Mouse (Mus musculus): ENCODE results near the gene Ift88. TPM values are rescaled to one million over a fixed set of nuclear protein-coding genes. Genes with fewer than 3 reads are reported as not detected.
"Not testable (repeated sequence)": the region's sequence is repeated elsewhere in the genome, so short reads cannot be mapped to it uniquely, and the experiment has no call there.

The Ift88 gene
- polyA plus RNA-seq, 3 experiments from 2014 or later: 2.0 to 4.1 (median 3.8) TPM

- no peak for ATAC-seq
Observed at GRCm38 (mm10) chr14:57459883-57460282, 36.0 kb downstream of the Ift88 start.

DNA sequence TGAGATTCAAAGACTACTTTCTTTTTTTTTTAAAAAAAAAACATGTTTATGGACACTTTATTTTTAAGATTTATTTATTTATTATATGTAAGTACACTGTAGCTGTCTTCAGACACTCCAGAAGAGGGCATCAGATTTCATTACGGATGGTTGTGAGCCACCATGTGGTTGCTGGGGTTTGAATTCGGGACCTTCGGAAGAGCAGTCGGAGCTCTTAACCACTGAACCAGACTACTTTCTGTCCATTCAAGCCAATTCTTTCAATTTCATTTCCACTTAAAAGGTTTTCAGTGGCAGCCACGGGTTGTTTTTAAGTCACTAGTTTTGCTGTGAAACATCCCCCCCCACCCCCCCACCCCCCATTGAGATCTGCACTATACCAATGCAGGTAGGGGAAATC is 36.5 kb downstream of the Ift88 start:
- ATAC-seq: not testable (repeated sequence)

- ATAC-seq: no peak
Observed at GRCm38 (mm10) chr14:57462871-57463270, 39.0 kb downstream of the Ift88 start.

DNA sequence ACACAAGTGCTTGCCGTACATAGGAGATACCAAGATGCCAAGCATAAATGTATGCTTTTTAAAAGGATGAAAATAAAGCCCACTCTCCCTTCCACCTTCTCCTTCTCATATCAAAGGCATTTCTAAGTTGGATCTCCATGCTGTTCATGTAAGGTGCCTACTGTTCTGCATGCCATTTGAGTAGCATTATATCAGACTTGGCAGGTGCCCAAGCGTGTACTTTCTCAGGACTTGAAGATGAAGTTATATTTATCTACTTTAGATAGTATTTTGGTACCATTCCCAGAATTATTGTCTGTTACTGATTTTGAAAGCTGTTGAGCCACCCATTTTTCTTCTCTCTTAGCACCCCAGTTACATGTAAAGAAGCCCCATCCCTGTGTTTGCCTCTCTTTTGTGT is 51.2 kb downstream of the Ift88 start:
- no peak for ATAC-seq

GRCm38 (mm10) chr14:57482262-57482661 is 58.4 kb downstream of the Ift88 start:
- no peak for ATAC-seq

- ATAC-seq: no peak
Observed at GRCm38 (mm10) chr14:57484183-57484582, 60.3 kb downstream of the Ift88 start.

GRCm38 (mm10) chr14:57489696-57490095 is 65.8 kb downstream of the Ift88 start:
- no peak for ATAC-seq

GRCm38 (mm10) chr14:57493840-57494239 is 70.0 kb downstream of the Ift88 start:
- no peak for ATAC-seq

DNA sequence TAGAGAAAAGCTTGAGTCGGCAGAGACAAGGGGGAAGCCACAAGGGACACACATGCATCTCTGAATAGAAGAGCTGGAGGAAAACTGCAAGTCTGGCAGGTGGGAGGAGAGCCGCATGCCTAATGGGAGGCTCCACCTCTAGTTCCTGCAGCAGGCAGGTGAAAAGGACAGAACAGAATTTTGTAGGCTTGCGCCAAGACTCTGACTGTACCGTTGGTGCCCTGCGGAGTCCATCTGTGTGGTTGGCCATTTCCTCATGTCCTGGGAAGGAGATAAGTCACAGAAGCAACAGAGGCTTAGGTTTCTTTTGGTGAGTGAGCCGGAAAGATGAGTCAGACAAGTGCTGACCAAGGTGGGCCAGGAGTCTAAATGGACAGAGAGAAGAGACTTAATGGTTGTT is 79.9 kb downstream of the Ift88 start:
- ATAC-seq: no peak

DNA sequence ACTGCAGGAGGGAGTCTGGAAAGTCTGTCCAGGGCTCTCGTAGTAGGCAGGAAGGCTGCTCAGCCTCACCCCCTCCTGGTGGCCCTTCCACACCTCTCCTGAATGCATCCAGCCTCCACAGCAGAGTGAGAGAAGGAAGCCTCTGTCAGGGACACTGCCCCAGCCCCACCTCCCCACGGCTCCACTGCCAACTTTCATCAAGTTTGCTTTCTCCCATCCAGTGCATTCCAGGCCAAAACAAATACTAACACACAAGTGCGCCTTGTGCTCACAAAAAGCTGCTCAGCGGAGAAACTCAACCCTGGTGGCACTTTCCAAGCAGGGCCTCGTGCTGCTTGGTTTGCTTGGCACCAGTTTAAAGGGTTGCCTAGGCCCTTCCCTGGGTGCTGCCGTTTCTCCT is 85.7 kb downstream of the Ift88 start:
- no peak for ATAC-seq

GRCm38 (mm10) chr14:57515156-57515762 is 91.4 kb downstream of the Ift88 start:
- ATAC-seq: no peak

GRCm38 (mm10) chr14:57517001-57517400 is 93.1 kb downstream of the Ift88 start:
- ATAC-seq: no peak

GRCm38 (mm10) chr14:57523762-57524161 is 99.9 kb downstream of the Ift88 start:
- no peak for ATAC-seq

GRCm38 (mm10) chr14:57524671-57525387 is 101.0 kb downstream of the Ift88 start, which contains the start of gene Il17d:
Gene Il17d (plus strand): TSS chr14:57524777.
- peak; percentile 33 for ATAC-seq

DNA sequence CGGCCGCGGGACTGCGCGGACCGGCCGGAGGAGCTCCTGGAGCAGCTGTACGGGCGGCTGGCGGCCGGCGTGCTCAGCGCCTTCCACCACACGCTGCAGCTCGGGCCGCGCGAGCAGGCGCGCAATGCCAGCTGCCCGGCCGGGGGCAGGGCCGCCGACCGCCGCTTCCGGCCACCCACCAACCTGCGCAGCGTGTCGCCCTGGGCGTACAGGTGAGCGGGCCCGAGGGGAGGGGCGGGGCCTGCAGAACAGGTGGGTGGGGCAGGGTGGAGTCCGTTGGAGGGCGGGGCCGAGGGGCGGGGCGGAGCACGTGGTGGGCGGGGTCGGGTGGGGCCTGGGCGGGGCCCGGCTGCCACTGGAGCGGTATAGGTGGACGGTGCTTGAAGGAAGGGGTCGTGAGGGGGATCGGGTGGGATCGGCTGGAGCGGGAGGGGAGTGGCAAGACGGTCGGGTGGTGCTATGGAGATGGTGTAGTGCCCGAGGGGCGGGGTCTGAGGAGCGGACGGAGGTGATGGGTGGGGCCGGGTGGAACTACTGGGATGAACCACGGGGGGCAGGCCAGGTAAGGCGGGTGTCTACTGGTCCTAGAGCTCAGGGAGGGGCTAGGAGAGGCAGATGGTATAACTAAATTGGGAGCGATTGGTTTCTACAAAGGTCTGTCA is 101.7 kb downstream of the Ift88 start:
- peak; percentile 59 for ATAC-seq

DNA sequence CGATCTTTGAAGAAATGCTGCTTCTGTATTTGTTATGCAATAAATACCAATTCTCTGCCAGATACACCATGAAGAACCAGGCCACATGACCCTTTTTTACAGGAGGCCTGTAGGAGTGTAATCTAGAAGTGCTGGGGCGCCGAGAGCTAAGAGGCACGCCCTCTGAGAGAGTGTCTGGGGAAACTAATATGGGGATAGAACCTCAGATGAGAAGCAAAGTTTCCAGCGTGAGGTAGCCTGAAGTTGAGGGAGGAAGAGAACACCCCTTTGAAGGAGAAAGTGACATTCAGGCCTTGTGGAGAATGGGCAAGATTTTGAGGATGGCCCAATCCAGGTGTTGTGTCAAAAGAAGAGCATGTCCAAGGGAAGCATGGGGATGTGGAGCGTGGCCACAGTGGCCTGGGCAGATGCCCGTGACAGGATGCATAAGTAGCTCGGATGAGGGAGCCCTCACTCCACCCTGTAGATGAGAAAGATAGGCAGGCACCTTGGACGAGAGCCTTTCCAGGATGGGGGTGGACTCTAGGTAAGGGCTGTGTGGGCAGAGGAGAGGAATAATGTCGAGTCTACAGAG is 102.3 kb downstream of the Ift88 start:
- ATAC-seq: no peak

- ATAC-seq: no peak
Observed at GRCm38 (mm10) chr14:57527122-57527521, 103.3 kb downstream of the Ift88 start.

GRCm38 (mm10) chr14:57527598-57527997 is 103.7 kb downstream of the Ift88 start:
- no peak for ATAC-seq

DNA sequence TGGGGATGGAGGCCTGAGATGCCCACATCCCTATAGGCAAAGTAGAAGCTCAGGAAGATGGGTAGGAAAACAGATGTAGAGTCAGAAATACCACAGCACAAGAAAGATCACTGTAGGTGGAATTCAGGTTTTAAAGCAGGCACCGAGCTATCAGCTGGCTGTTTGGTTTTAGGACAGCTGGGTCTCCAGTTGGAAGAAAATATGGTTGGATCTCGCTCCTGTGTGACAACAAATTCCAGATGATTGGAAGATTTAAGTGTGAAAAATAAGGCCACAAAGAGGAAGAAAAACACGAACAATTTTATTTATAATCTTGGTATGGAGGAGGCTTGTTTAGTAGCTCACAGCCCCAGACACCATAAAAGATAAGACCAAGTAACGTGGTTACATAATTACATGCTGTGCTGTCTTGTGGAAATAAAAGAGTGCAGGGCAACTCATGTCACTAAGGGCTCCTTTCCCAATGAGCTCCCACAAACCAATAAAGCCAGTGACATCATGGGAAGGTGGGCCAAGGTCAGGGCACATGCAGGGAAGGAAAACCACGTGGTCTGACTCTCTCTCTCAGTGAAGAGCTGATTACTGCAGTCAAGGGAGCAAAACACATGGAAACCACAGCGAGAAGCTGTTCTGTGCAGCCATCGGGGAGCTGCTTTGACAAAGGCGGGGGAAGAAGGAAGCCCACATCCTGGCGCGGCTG is 105.4 kb downstream of the Ift88 start:
- no peak for ATAC-seq

DNA sequence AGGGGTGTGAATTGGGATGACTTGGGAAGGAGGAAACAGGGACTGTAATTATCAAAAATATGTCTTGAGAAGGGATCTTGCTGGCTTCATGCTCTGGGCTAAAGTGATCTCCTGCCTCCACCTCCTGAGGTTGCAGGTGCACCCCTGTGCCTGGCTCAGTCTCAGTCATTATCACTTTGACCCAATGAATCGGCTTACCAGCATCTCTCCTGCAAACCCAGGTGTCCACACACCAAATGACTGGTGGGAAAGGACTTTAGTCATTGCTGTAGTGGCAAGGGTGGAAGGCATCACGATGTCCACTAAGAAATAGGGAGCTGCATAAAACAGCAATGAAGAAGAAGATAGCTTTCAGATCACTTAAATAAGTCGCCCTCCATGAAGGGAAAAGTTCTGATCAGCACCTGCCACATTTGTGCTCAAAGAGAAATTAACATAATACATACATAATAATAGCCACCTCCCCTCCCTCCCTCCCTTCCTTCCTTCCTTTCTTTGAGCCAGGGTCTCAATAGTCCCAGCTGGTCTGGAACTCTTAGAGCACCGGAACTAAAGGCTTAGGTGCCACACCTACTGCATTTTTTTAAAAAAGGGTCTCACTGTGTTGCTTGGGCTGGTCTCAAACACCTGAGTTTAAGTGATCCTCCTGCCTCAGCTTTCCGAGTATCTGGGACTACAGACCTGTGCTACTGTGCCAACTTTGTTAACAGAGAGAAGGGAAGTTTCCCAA is 106.1 kb downstream of the Ift88 start:
- no peak for ATAC-seq

DNA sequence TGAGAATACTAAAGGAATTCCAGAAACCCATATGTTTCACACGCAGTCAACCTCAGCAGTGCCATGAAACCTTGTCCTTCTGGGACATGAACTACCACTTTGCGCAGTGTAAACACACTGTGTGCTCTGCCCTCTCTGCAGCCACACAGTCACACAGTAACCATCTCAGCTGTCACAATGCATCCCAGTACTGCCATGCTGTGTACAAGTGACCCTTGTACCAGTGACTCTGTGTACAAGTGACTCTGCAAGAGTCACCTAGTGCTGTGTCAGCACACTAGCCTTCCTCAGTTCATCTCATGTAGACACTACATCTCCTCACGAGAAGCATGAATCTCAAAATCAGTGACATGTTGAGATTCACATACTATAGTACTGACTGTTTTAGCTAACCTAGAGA is 108.7 kb downstream of the Ift88 start:
- no peak for ATAC-seq

DNA sequence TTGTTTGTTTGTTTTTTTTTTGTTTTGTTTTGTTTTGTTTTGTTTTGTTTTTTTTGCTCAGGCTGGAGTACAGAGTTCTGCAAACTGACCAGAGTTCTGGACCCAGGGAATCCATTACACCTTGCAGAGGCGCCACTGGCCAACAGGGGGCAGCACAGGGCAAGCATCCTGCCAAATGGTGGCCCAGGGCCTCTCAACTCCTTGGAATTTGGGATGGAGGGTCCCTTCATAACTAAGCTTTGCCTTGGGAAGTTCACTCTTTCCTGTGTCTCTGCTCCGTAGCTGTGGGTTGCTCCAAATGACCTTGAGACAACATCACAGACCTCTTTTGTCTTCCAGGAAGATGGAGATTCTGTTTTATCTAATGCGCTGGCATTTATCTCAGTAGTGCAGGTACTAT is 109.4 kb downstream of the Ift88 start:
- ATAC-seq: no peak
